Mouse (Mus musculus): ENCODE measurements around the gene Zswim4.

DNA sequence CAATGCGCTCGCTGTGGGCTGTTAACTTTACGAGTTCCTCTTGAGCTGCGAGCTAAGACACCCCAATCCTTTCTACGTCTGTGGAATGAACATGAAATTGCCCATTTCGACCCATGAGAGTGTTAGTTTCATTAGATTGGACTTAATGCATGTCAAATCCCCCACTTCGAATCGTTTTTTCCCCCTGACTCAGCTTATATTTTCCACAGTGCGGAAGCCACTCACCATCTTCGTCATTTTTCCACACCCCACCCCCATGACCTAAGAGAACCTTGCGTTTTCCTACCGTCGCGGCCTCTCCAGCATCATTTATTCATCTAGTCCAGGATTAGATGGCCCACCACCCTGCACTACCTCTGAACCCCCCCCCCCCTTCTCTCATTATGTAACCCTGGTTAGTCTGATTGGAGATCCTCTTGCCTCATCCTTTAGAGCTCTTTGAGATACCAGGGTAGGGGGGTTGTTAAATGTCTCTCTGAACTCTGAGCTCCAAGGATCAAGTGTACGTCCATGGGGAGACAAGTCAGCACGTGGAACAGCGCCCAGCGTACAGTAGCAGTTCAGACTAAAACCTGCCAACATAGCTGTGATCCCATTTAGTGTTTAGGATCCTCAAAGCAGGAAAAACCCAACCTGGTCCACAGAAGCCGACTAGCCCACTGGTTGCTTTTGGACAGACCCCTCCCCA, 831 bp upstream of the Zswim4 start:
- no peak for TF ChIP-seq POLR2A (IDR thresholded peaks at IDR 0.05; ENCODE audit: extremely low read depth, insufficient read depth, low read length)
- TF ChIP-seq CTCF (IDR thresholded peaks at IDR 0.05; ENCODE audit: low read depth, low read length), result no peak

All from liver, adult 2 months (tissue).